Mouse (Mus musculus): ENCODE data around the gene Samhd1.

The Samhd1 gene

GRCm38 (mm10) chr2:157053787-157054186, 81.3 kb downstream of the Samhd1 start:
- DNase-seq (ENCODE audit: low read depth, low spot score), result no peak

- no peak for DNase-seq (ENCODE audit: low read depth, low spot score)
Measured at GRCm38 (mm10) chr2:157053124-157053523, 81.9 kb downstream of the Samhd1 start.

- DNase-seq (ENCODE audit: low read depth, low spot score), result no peak
Measured at GRCm38 (mm10) chr2:157052448-157052847, 82.6 kb downstream of the Samhd1 start.

GRCm38 (mm10) chr2:157049831-157050243, 85.2 kb downstream of the Samhd1 start:
- DNase-seq (ENCODE audit: low read depth, low spot score), result no peak

GRCm38 (mm10) chr2:157048395-157049181, 86.5 kb downstream of the Samhd1 start:
- no peak for DNase-seq (ENCODE audit: low read depth, low spot score)
